Mouse (Mus musculus) thymus, adult 2 months (tissue): ENCODE data around the gene Pdcl2.

ENCODE experiments used
- CTCF ChIP-seq: fragments of 200-500 bp; IDR thresholded peaks from 2 replicates; pipeline ENCODE4 v1.5.1; 2012; ENCODE audit warnings: mild to moderate bottlenecking, control low read depth, low read length, moderate library complexity, borderline replicate concordance; ENCODE audit not compliant: control insufficient read depth, poor library complexity, insufficient read depth; ENCODE audit errors: extremely low read depth
- POLR2A ChIP-seq: fragments of 200-500 bp; IDR thresholded peaks from 2 replicates; pipeline ENCODE4 v1.6.1; 2012; ENCODE audit warnings: mild to moderate bottlenecking, low read length, control low read depth, moderate library complexity; ENCODE audit not compliant: control insufficient read depth, poor library complexity, insufficient read depth; ENCODE audit errors: extremely low read depth

DNA sequence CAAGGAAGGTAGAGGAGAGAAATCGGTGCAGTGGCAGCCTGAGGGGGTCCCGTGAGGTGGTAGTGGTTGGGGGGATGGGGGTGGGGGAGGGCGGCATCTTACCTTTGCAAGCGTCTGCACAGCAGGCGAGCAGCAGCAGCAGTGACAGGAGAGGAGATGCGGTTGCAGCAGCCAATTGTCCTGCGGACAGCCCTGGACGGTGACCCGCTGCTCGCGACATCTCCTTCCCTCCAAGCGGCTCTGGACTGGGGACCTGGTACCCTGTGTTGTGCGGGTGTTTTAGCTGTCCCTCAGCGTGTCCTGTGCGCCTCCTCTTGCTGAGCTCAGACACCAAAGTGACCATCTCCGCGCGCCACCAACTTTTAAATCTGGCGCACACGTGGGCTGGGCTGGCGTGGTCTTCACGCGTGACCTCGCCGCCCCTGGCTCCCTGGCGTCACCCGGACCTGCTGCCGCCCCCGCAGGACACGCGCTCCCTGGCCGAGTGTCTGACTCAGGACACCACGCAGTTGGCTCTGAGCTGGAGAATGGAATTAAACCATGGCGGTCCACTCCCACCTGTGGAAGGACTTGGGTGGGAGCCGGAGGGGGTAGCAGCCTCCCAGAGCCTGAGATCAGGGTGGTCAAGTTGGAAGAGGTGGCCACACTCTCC is 32.6 kb upstream of the Pdcl2 start, which contains the start of gene Nmu:
- no peak for TF ChIP-seq POLR2A
- TF ChIP-seq CTCF: no peak
